Mouse (Mus musculus) heart, postnatal 0 days (tissue): ENCODE data around the gene Zfp853.

Experiments
- CTCF ChIP-seq: IDR thresholded peaks from 2 replicates; pipeline ENCODE4 v1.5.1; 2016; ENCODE audit warnings: antibody characterized with exemption, control low read depth, low read depth
- EP300 ChIP-seq: IDR thresholded peaks from 2 replicates; pipeline ENCODE4 v1.6.1; 2016; ENCODE audit warnings: antibody characterized with exemption, low read depth

DNA sequence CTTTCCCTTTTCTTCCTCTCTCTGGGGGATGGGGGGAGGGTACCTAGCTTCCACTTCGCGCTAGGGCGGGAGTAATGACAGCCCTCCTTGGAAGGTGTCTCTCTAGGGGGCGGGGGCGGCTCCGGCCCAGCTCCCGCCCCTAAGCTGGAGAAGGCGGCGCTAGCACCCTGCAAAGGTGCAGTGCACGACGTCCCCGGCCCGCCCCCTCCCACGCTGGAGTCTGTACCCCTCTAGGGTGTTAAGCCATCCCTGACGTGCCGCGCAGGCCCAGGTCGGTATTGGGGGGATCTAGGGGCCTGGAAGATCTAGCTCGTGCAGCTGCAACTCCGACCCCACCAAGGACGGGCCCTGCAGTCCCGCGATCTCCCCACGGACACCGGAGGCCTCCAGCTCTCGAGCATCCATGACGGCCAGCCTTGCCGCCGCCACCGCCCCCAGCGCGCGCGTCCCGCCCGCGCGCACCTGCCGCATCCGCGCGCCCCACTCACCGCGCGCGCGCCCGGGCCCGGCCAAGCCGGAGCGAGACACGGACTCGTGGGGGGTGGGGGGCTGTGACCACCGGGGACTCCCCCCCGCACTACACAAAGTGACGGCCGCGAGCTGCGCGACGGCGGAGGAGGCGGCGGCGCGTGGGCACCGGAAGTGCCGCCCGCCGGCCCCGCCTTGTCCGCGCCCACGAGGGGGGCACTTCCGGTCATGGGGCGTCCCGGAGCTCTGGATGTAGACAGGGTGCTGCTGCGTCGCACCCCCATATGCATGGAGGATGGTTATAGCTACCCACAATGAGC lies 23.9 kb downstream of the Zfp853 start, which contains the start of gene Zfp316:
- TF ChIP-seq CTCF (no peak), EP300 (no peak)
